Mouse (Mus musculus): Measurements from ENCODE around the gene Mrps27.

- TF ChIP-seq CTCF (IDR thresholded peaks at IDR 0.05; ENCODE audit: low read depth, low read length) (no peak), POLR2A (IDR thresholded peaks at IDR 0.05; ENCODE audit: borderline replicate concordance, low read depth, low read length) (no peak)
Measured at GRCm38 (mm10) chr13:99306164-99306563, 38.4 kb upstream of the Mrps27 start.
